Mouse (Mus musculus): ENCODE results near the gene Trappc2l.
"Not testable (repeated sequence)": the region's sequence is repeated elsewhere in the genome, so short reads cannot be mapped to it uniquely, and the experiment has no call there.

The Trappc2l gene

GRCm38 (mm10) chr8:122611295-122612133 is at the start of gene Trappc2l, which contains the start of gene Galns:
TSS of gene Trappc2l (plus strand) at chr8:122611640.
TSS of gene Galns (minus strand) at chr8:122611463.
- DNase-seq (ENCODE audit: low read depth, low spot score), result peak; percentile 96

- no peak for DNase-seq (ENCODE audit: low read depth, low spot score)
Measured at GRCm38 (mm10) chr8:122564363-122565352, 46.8 kb upstream of the Trappc2l start.

GRCm38 (mm10) chr8:122566766-122567165 is 44.7 kb upstream of the Trappc2l start:
- peak; percentile 48 for DNase-seq (ENCODE audit: low read depth, low spot score)

- peak; percentile 83 for DNase-seq (ENCODE audit: low read depth, low spot score)
Measured at GRCm38 (mm10) chr8:122567361-122568108, 43.9 kb upstream of the Trappc2l start, which contains the start of gene Cdt1. TSS of gene Cdt1 (plus strand) at chr8:122568015.

GRCm38 (mm10) chr8:122568109-122568504 is 43.3 kb upstream of the Trappc2l start:
- no peak for DNase-seq (ENCODE audit: low read depth, low spot score)

GRCm38 (mm10) chr8:122568881-122569309 is 42.5 kb upstream of the Trappc2l start:
- no peak for DNase-seq (ENCODE audit: low read depth, low spot score)

- DNase-seq (ENCODE audit: low read depth, low spot score), result no peak
Measured at GRCm38 (mm10) chr8:122569329-122569728, 42.1 kb upstream of the Trappc2l start.

GRCm38 (mm10) chr8:122569996-122570395 is 41.4 kb upstream of the Trappc2l start:
- DNase-seq (ENCODE audit: low read depth, low spot score), result no peak

- DNase-seq (ENCODE audit: low read depth, low spot score), result no peak
Measured at GRCm38 (mm10) chr8:122571153-122571552, 40.3 kb upstream of the Trappc2l start.

- DNase-seq (ENCODE audit: low read depth, low spot score), result no peak
Measured at GRCm38 (mm10) chr8:122571750-122572267, 39.6 kb upstream of the Trappc2l start.

GRCm38 (mm10) chr8:122572751-122573150 is 38.7 kb upstream of the Trappc2l start:
- DNase-seq (ENCODE audit: low read depth, low spot score), result no peak

- not testable (repeated sequence) for DNase-seq (ENCODE audit: low read depth, low spot score)
Measured at GRCm38 (mm10) chr8:122573176-122573575, 38.3 kb upstream of the Trappc2l start.

- no peak for DNase-seq (ENCODE audit: low read depth, low spot score)
Measured at GRCm38 (mm10) chr8:122573577-122573976, 37.9 kb upstream of the Trappc2l start.

- DNase-seq (ENCODE audit: low read depth, low spot score), result no peak
Measured at GRCm38 (mm10) chr8:122574264-122574663, 37.2 kb upstream of the Trappc2l start.

GRCm38 (mm10) chr8:122574667-122575251 is 36.7 kb upstream of the Trappc2l start:
- DNase-seq (ENCODE audit: low read depth, low spot score), result no peak

GRCm38 (mm10) chr8:122575286-122575685 is 36.2 kb upstream of the Trappc2l start:
- no peak for DNase-seq (ENCODE audit: low read depth, low spot score)

GRCm38 (mm10) chr8:122575735-122576647 is 35.4 kb upstream of the Trappc2l start:
- DNase-seq (ENCODE audit: low read depth, low spot score), result no peak

GRCm38 (mm10) chr8:122576648-122577022 is 34.8 kb upstream of the Trappc2l start, which contains the start of gene Aprt:
TSS of gene Aprt (minus strand) at chr8:122576909.
- DNase-seq (ENCODE audit: low read depth, low spot score), result peak; percentile 82

GRCm38 (mm10) chr8:122577116-122577515 is 34.3 kb upstream of the Trappc2l start:
- DNase-seq (ENCODE audit: low read depth, low spot score), result no peak

Measured in retina, adult 2 months (tissue).